Mouse (Mus musculus) stomach, embryonic 15.5 days (tissue): Measurements from ENCODE around the gene Ccdc127. TPM values are rescaled to one million over a fixed set of nuclear protein-coding genes. Genes with fewer than 3 reads are reported as not detected.

Source experiments
- ATAC-seq: fragments of 200-750 bp; cut with Nextera tagmentation; 2 replicates; pipeline ENCODE4 v1.8.0; 2017; ENCODE audit warnings: low read depth, moderate number of reproducible peaks, moderate TSS enrichment; ENCODE audit not compliant: insufficient read depth, low FRiP score
- H3K27ac ChIP-seq: fragments of 300-500 bp; sonication (generic); 2 replicates; pipeline ENCODE4 v1.5.1; 2015; ENCODE audit warnings: mild to moderate bottlenecking, inconsistent platforms
- H3K27me3 ChIP-seq: fragments of 300-500 bp; sonication (generic); replicated peaks from 2 replicates; pipeline ENCODE4 v1.6.1; 2015; ENCODE audit warnings: inconsistent platforms
- H3K36me3 ChIP-seq: fragments of 300-500 bp; sonication (generic); 2 replicates; pipeline ENCODE4 v1.6.1; 2015; ENCODE audit warnings: inconsistent platforms
- H3K4me1 ChIP-seq: fragments of 300-500 bp; sonication (generic); 2 replicates; pipeline ENCODE4 v1.6.1; 2015; ENCODE audit warnings: inconsistent platforms
- H3K4me2 ChIP-seq: fragments of 300-500 bp; sonication (generic); 2 replicates; pipeline ENCODE4 v1.6.1; 2015; ENCODE audit warnings: mild to moderate bottlenecking, inconsistent platforms
- H3K4me3 ChIP-seq: fragments of 300-500 bp; sonication (generic); replicated peaks from 2 replicates; pipeline ENCODE4 v1.5.1; 2015; ENCODE audit warnings: inconsistent platforms
- H3K9ac ChIP-seq: fragments of 300-500 bp; sonication (generic); 2 replicates; pipeline ENCODE4 v1.6.1; 2015; ENCODE audit warnings: inconsistent platforms
- H3K9me3 ChIP-seq: fragments of 300-500 bp; sonication (generic); 2 replicates; pipeline ENCODE4 v1.6.1; 2016; ENCODE audit warnings: inconsistent platforms
- WGBS: fragments of 180-500 bp; shearing (Covaris S2); methylation state at CpG from one replicate; pipeline ENCODE4 v1.1.7; 2015; 5-methylcytosine and 5-hydroxymethylcytosine counted together
- polyA plus RNA-seq: library from polyadenylated mRNA; unstranded; fragments of >200 nt; fragmentation: Nextera tagmentation; extraction: Ambion mirVana; gene quantifications from 2 replicates; pipeline ENCODE4 v1.2.1, GENCODE M21; 2015

Gene Ccdc127
- polyA plus RNA-seq, 1 experiment from 2014 or later, result 55.6 TPM

DNA sequence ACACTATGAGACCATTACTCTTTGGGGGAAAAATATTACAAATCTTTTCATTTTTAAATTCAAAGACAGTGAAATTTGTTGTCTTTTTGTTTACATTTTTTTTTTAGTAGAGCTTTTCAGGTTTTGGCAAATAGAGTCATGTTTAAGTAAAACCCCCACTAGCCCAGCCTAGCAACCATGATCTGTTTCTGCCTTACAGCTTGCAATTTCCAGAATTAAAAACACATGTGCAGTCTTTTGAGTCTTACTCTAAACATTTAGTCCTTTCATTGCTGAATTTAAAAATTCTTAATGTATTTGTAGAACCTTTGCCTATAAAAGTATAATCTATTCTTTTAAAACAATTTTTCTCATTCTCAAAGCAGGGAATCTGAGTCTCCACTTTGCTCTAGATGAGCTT is 20.8 kb upstream of the Ccdc127 start:
- Histone ChIP-seq H3K4me1 (no peaks in the 10 kb centered on the region), H3K27me3 (no peaks in the 10 kb centered on the region), H3K4me3 (no peak overlapping the region), H3K36me3 (peaks cover 41% of the 10 kb centered on the region), H3K27ac (no peak overlapping the region), H3K9ac (no peak overlapping the region), H3K4me2 (no peak overlapping the region), H3K9me3 (no peaks in the 10 kb centered on the region)
- ATAC-seq, result no peak

DNA sequence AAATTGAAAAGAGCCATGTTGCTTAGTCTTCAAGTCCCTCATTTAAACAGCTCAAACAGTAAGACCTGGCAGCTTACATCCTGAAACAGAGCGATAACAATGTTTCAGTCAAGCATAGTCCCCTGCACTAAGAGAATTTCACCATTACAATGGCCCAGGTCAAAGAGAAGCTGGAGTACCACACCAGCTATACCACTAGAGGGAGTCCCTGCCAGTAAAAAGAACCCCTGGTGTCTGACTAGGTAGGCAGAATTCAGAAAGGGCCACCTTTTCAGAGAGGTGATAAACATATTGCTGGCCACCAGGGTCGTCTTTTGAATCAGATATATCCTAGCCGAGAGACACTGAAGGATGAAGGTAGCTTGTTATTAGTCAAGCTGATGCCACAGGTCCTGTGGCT is 9.1 kb upstream of the Ccdc127 start:
- no peaks in the 10 kb centered on the region for H3K4me1 ChIP-seq
- H3K9ac ChIP-seq, result no peak overlapping the region
- H3K27ac ChIP-seq, result no peak overlapping the region
- peaks cover 34% of the 10 kb centered on the region for H3K36me3 ChIP-seq
- no peak overlapping the region for H3K4me3 ChIP-seq
- H3K9me3 ChIP-seq, result no peaks in the 10 kb centered on the region
- H3K4me2 ChIP-seq, result no peak overlapping the region
- no peak for ATAC-seq
- no peaks in the 10 kb centered on the region for H3K27me3 ChIP-seq
- WGBS, result 42% methylated on average over 3 of the region's 3 CpGs

DNA sequence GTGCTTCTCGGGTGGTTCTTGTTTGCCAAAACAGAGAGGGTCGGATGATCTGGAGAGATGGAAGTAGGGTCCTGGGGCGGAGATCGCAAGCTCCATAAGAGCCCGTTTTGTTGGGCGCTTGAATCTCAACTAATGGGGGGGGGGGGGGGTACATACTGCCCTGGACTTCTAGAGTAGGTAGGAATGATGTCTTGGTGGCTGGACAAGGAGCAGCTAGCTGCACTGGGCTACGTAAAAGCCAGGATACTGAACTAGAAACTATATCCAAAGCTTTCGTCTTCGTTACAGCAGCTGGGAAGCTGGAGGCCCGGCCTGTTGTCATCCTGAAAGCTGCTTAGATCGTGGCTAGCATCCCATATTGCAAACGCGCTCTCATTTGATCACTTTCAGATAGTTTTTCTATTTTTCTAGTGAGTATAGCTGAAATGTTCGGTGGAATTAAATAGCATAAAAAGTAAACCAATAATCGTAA is 362 bp downstream of the Ccdc127 start:
- peak overlapping the region; percentile 50 for H3K4me2 ChIP-seq
- peak overlapping the region; percentile 78 for H3K27ac ChIP-seq
- no peaks in the 10 kb centered on the region for H3K9me3 ChIP-seq
- H3K4me1 ChIP-seq, result peaks cover 8% of the 10 kb centered on the region; the same call in 1 of the 2 replicates
- H3K36me3 ChIP-seq, result peaks cover 11% of the 10 kb centered on the region
- WGBS, result 1% methylated on average over 15 of the region's 15 CpGs
- 0 out of 2 replicates have a peak, but pooled peaks have one; percentile 10 for ATAC-seq
- H3K27me3 ChIP-seq, result no peaks in the 10 kb centered on the region
- peak overlapping the region; percentile 37; the same call in 1 of the 2 replicates for H3K9ac ChIP-seq
- peak overlapping the region; percentile 68 for H3K4me3 ChIP-seq

DNA sequence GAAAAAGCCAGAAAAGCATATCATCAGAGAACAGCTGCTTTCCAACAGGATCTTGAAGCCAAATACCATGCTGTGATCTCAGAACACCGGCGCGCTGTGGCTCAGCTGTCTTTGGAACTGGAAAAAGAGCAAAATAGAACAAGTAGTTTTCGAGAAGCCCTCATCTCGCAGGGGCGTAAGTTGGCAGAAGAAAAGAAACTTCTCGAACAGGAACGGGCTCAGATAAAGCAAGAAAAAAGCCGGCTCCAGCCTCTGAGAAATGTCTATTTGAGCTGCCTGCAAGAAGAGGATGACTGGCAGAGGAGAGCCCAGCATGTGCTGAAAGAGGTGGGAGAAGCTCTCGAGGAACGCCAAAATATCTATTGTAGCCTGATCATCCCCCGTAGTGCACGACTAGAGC is 6.4 kb downstream of the Ccdc127 start:
- no peak for ATAC-seq
- H3K4me1 ChIP-seq, result no peaks in the 10 kb centered on the region
- no peaks in the 10 kb centered on the region for H3K27me3 ChIP-seq
- WGBS, result 96% methylated on average over 13 of the region's 13 CpGs
- H3K4me2 ChIP-seq, result no peak overlapping the region
- no peak overlapping the region for H3K27ac ChIP-seq
- H3K9ac ChIP-seq, result no peak overlapping the region
- peaks cover 26% of the 10 kb centered on the region for H3K36me3 ChIP-seq
- H3K4me3 ChIP-seq, result no peak overlapping the region
- H3K9me3 ChIP-seq, result no peaks in the 10 kb centered on the region

DNA sequence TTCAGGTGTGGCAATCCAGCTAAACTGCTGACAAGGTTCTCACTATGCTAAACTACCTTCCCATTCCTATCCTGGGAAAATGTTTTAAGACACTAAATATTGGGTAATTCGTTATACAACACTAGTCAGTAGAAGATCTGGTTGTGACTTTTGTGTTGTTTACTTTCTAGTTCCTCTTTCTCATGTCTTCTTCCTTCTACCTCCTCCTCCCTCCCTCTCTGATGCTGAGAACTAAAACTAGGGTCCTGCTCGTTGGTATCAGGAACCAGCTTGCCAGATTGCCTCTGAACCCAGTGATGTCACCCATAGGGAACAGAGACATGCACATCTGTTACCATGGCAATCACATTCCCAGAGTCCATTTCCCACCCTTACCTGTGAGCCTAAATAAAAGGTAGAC is 12.1 kb downstream of the Ccdc127 start:
- Histone ChIP-seq H3K27ac (no peak overlapping the region), H3K9ac (no peak overlapping the region), H3K27me3 (no peaks in the 10 kb centered on the region), H3K9me3 (no peaks in the 10 kb centered on the region), H3K36me3 (peaks cover 12% of the 10 kb centered on the region), H3K4me1 (no peaks in the 10 kb centered on the region), H3K4me2 (no peak overlapping the region), H3K4me3 (no peak overlapping the region)
- no peak for ATAC-seq
- 67% methylated on average over 2 of the region's 2 CpGs for WGBS

DNA sequence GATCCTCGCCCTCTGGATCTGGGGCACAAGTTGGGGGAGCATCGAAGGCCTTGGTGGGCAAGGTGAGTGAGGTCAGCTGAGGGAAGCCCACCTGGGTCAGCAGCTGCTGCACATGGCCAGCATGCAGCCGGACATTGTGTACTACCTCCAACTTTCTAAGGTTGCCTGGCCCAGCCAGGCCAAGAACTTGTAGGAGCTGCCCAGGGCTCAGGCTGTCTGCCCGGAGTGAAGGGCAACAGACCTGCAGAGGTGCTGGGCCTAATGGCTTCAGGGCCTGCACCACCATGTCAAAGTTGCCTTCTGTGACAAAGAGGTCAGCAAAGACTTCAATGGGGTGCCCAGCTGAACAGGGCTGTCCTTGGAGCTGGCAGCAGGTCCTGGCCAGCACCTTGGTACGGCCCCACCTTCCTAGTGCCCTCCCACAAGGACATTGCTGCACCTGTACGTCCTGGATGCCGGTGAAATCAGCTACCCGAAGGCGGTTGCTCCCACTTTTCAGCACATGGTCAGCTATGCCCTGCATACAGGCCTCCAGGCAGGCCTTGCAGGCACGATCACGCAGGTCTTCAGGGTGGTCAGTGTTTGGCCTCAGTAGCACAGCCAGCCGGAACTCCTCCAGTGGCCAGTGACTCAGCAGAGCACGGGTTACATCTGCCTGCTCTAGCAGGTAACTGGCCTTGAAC is 13.2 kb downstream of the Ccdc127 start:
- H3K4me3 ChIP-seq, result no peak overlapping the region
- no peaks in the 10 kb centered on the region for H3K9me3 ChIP-seq
- H3K36me3 ChIP-seq, result peaks cover 12% of the 10 kb centered on the region; the same call in 1 of the 2 replicates
- no peaks in the 10 kb centered on the region for H3K4me1 ChIP-seq
- no peak overlapping the region for H3K4me2 ChIP-seq
- ATAC-seq, result peak; percentile 14; the same call in 1 of the 2 replicates
- H3K27me3 ChIP-seq, result no peaks in the 10 kb centered on the region
- 89% methylated on average over 13 of the region's 13 CpGs for WGBS
- H3K27ac ChIP-seq, result no peak overlapping the region
- H3K9ac ChIP-seq, result no peak overlapping the region

DNA sequence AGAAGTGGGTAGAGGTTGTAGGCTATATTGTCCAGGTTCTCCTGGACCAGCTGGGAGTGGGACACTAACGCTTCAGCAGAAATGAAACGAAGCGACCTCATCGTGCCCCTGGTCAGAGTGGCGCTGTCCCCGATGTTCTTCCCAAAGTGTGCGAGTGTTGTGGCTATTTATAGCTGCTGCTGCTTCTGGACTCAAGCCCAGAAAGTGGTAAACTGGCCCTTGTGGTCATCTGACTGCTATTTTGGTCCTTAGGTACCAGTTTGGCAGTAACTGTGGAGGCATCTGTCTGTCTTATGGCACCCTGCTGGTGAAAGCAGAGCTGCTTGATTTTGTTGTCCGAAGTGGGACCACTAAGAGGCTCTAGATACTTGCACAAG is 13.7 kb downstream of the Ccdc127 start, which contains the start of gene Lrrc14b:
TSS of gene Lrrc14b (minus strand) at position 147 of the 377 bp plus-strand sequence.
- 69% methylated on average over 8 of the region's 8 CpGs for WGBS
- no peak for ATAC-seq
- Histone ChIP-seq H3K4me3 (no peak within 1 kb of the TSS), H3K36me3 (peaks cover 9% of the 10 kb centered on the region; the same call in 1 of the 2 replicates), H3K27ac (no peak within 1 kb of the TSS), H3K27me3 (no peaks in the 10 kb centered on the region), H3K9me3 (no peaks in the 10 kb centered on the region), H3K9ac (no peak within 1 kb of the TSS), H3K4me1 (no peaks in the 10 kb centered on the region), H3K4me2 (no peak within 1 kb of the TSS)

DNA sequence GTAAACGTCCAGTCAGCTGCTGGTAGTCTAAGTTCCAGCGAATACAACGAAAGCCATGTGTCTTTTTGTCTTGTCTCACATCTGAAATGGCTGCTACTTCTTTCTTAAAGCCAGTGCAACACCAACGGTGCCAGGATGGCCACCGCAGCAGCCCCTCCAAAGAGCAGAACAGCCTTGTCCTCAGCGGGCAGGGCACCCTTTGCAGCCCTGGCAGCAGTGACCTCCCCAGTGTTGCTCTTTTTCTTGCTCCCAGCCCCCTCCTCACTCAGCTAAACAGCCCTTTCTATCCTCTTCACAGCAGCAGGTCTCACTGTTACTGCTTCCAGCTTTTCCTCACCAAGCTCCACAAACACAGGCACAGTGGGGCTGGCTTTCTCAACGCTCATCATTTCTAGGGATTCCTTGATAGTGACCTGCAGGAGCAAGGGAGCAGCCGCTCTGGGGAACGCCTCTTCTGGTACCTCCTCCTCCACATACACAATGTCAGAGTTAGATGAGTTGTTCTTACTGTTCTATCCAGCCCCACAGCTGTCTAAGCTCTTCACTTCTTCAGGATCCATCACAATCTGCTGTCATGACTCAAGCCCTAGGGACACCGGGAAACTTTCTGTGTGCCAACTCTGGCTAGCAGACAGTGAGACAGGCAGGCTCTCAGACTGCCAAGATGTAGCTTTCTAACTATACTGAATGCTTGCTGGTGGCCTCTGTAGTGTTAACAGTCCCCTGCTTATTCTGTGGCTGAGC is 31.6 kb downstream of the Ccdc127 start:
- 65% methylated on average over 10 of the region's 10 CpGs for WGBS
- ATAC-seq, result no peak
- H3K27ac ChIP-seq, result peak overlapping the region; percentile 31; the same call in 1 of the 2 replicates
- no peaks in the 10 kb centered on the region for H3K36me3 ChIP-seq
- no peak overlapping the region for H3K4me2 ChIP-seq
- 0 out of 2 replicates have a peak overlapping the region, but pooled peaks have one; percentile 9 for H3K9ac ChIP-seq
- no peaks in the 10 kb centered on the region for H3K4me1 ChIP-seq
- H3K4me3 ChIP-seq, result no peak overlapping the region
- no peaks in the 10 kb centered on the region for H3K9me3 ChIP-seq
- H3K27me3 ChIP-seq, result no peaks in the 10 kb centered on the region

DNA sequence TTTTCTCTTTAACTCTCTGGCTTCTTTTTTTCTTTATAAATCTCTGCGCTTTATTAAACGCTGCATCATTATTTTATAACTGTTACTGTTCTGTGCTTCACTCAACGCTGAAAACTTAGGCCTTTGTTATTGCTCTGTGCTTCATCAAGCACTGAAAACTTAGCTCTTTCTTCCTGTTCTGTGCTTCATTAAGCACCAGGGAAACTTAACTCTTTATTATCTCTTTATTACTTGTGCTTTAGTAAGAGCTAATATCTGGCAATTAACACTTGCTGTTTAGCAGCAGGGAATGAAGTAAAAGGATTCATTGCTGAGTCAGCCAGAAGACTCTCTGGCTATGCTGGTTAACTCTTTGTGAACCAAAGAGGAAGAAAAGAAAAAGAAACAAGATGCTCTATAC is 32.2 kb downstream of the Ccdc127 start:
- Histone ChIP-seq H3K4me3 (no peak overlapping the region), H3K27me3 (no peaks in the 10 kb centered on the region), H3K4me2 (no peak overlapping the region), H3K9me3 (no peaks in the 10 kb centered on the region), H3K9ac (no peak overlapping the region), H3K27ac (peak overlapping the region; percentile 31; the same call in 1 of the 2 replicates), H3K4me1 (no peaks in the 10 kb centered on the region), H3K36me3 (no peaks in the 10 kb centered on the region)
- 50% methylated on average over 3 of the region's 3 CpGs for WGBS
- no peak for ATAC-seq

DNA sequence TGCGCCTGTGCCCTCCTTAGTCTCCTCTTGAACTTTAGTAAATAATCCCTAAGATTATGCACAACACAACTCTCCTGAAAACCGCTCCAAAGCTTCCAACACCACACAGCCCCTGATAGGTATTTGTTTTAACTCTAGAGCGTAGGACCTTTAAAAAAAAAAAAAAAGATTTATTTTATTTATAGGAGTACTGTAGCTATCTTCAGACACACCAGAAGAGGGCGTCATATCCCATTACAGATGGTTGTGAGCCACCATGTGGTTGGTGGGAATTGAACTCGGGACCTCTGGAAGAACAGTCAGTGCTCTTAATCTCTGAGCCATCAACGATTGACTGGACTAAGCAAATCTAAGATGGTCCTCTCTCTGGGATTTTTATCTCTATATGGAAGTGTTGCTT is 39.6 kb downstream of the Ccdc127 start:
- ATAC-seq, result no peak
- 57% methylated on average over 6 of the region's 6 CpGs for whole genome bisulfite sequencing
- peak overlapping the region; percentile 60 for H3K4me3 ChIP-seq
- no peaks in the 10 kb centered on the region for H3K9me3 ChIP-seq
- H3K36me3 ChIP-seq, result no peaks in the 10 kb centered on the region
- peak overlapping the region; percentile 66 for H3K4me2 ChIP-seq
- H3K9ac ChIP-seq, result no peak overlapping the region
- no peaks in the 10 kb centered on the region for H3K27me3 ChIP-seq
- H3K4me1 ChIP-seq, result no peaks in the 10 kb centered on the region
- no peak overlapping the region for H3K27ac ChIP-seq

DNA sequence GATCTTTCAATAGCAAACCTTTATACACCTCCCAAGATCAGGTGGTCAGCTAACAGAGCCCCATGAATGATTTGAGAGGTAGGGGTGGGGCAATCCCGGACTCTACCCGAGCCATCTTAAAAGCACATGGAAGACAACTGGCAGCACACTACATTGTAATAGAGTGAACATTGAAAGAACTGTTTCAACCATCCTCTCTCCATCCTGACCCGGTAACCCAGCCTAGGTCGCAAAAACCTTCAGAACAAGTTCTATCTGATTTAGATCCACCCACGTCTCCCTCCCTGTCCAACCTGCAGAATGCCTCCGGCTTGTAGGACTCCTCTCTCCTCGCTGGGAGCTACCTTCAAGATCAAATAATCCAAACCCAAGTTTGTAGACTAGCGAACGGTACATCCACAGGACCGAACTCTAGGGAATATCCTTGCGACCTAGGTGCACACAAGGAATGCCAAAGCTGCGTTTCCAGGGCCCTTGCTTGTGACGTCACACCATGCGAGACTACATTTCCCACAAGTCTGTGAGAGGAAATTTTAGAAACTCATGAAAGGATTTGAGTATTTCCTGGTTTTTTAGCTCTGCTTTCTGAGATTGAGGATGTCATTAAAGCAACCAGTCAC is 40.4 kb downstream of the Ccdc127 start, which contains the start of gene Zfp72:
TSS of gene Zfp72 (minus strand) at position 466 of the 620 bp plus-strand sequence.
- no peak within 1 kb of the TSS for H3K27ac ChIP-seq
- no peaks in the 10 kb centered on the region for H3K27me3 ChIP-seq
- H3K4me2 ChIP-seq, result peak within 1 kb of the TSS; percentile 66
- WGBS, result under 1% methylated on average over 14 of the region's 14 CpGs
- H3K9me3 ChIP-seq, result no peaks in the 10 kb centered on the region
- H3K4me3 ChIP-seq, result peak within 1 kb of the TSS; percentile 60
- no peaks in the 10 kb centered on the region for H3K4me1 ChIP-seq
- no peaks in the 10 kb centered on the region for H3K36me3 ChIP-seq
- ATAC-seq, result peak; percentile 80
- H3K9ac ChIP-seq, result peak within 1 kb of the TSS; percentile 40

DNA sequence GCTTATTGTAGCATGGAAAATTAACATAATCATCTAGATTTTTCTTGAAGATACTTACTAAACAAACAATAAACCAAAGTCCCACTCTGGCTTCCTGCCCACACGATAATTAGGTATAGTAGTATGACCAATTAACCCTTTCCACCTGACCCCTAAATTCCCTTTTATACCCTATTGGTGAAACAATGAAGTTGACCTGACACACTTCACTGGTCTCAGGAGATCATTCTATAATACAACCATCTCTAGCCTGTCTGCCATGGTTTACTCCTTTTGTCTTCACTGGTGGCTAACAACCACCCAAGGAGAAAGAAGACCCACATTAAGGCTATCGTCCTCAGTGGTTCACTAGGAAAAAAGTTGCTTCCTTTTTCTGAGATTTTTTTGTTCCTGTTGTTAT is 41.0 kb downstream of the Ccdc127 start:
- 68% methylated on average over 2 of the region's 2 CpGs for WGBS
- no peaks in the 10 kb centered on the region for H3K9me3 ChIP-seq
- ATAC-seq, result no peak

More for the DNA sequence above, 41.0 kb downstream of the Ccdc127 start:
- no peak overlapping the region for H3K27ac ChIP-seq
- no peak overlapping the region for H3K9ac ChIP-seq
- H3K4me2 ChIP-seq, result no peak overlapping the region
- no peaks in the 10 kb centered on the region for H3K4me1 ChIP-seq
- H3K27me3 ChIP-seq, result no peaks in the 10 kb centered on the region
- H3K4me3 ChIP-seq, result no peak overlapping the region
- no peaks in the 10 kb centered on the region for H3K36me3 ChIP-seq
